Mouse (Mus musculus) midbrain, postnatal 0 days (tissue): ENCODE data around the gene Evx2. TPM values are rescaled to one million over a fixed set of nuclear protein-coding genes. Genes with fewer than 3 reads are reported as not detected.

Source experiments
- ATAC-seq: fragments of 200-750 bp; cut with Nextera tagmentation; 2 replicates; pipeline ENCODE4 v1.8.0; 2017; ENCODE audit warnings: moderate number of reproducible peaks, mild to moderate bottlenecking, moderate TSS enrichment, moderate library complexity; ENCODE audit not compliant: low FRiP score
- DNase-seq: peaks from one replicate; pipeline ENCODE4 v3.0.0-alpha.2; 2015; ENCODE audit warnings: low spot score
- H3K27ac ChIP-seq: fragments of 300-500 bp; sonication (generic); 2 replicates; pipeline ENCODE4 v1.5.1; 2014; ENCODE audit warnings: low read depth, mild to moderate bottlenecking, low read length, mixed read lengths
- H3K27me3 ChIP-seq: fragments of 300-500 bp; sonication (generic); 2 replicates; pipeline ENCODE4 v1.6.1; 2014; ENCODE audit warnings: low read length, control low read depth, mixed read lengths; ENCODE audit not compliant: insufficient read depth
- H3K36me3 ChIP-seq: fragments of 300-500 bp; sonication (generic); 2 replicates; pipeline ENCODE4 v1.6.1; 2014; ENCODE audit warnings: low read length, control low read depth, mixed read lengths; ENCODE audit not compliant: insufficient read depth
- H3K4me1 ChIP-seq: fragments of 300-500 bp; sonication (generic); 2 replicates; pipeline ENCODE4 v1.6.1; 2014; ENCODE audit warnings: mild to moderate bottlenecking, control low read depth, antibody characterized with exemption, low read length, mixed read lengths; ENCODE audit not compliant: insufficient read depth
- H3K4me2 ChIP-seq: fragments of 300-500 bp; sonication (generic); 2 replicates; pipeline ENCODE4 v1.6.1; 2014; ENCODE audit warnings: low read depth, mild to moderate bottlenecking, low read length, mixed read lengths; ENCODE audit not compliant: poor library complexity, severe bottlenecking
- H3K4me3 ChIP-seq: fragments of 300-500 bp; sonication (generic); 2 replicates; pipeline ENCODE4 v1.5.1; 2014; ENCODE audit warnings: low read depth, mild to moderate bottlenecking, low read length, moderate library complexity
- H3K9ac ChIP-seq: fragments of 300-500 bp; sonication (generic); replicated peaks from 2 replicates; pipeline ENCODE4 v1.6.1; 2014; ENCODE audit warnings: mild to moderate bottlenecking, low read length, moderate library complexity, mixed read lengths; ENCODE audit not compliant: poor library complexity, severe bottlenecking
- H3K9me3 ChIP-seq: fragments of 300-500 bp; sonication (generic); 2 replicates; pipeline ENCODE4 v1.6.1; 2016; ENCODE audit warnings: low read length, control low read depth
- CTCF ChIP-seq: IDR thresholded peaks from 2 replicates; pipeline ENCODE4 v1.5.1; 2016; ENCODE audit warnings: antibody characterized with exemption, mild to moderate bottlenecking
- WGBS: fragments of 180-500 bp; shearing (Covaris S2); extraction: QIAGEN DNeasy Blood & Tissue Kit; methylation state at CpG from one replicate; pipeline ENCODE4 v1.1.7; 2014; 5-methylcytosine and 5-hydroxymethylcytosine counted together
- polyA plus RNA-seq: library from polyadenylated mRNA; unstranded; fragments of >200 nt; fragmentation: Nextera tagmentation; extraction: Ambion mirVana; gene quantifications from 2 replicates; pipeline ENCODE4 v1.2.1, GENCODE M21; 2015
- total RNA-seq: library from RNA; depleted of rRNA; stranded (reverse); fragments of >200 nt; gene quantifications from 2 replicates; pipeline ENCODE4 v1.2.3, GENCODE M21; 2014

Evx2 gene
- total and polyA plus RNA-seq, 2 experiments from 2014 or later: 0.33 to 4.2 TPM

- DNase-seq (no peak), ATAC-seq (no peak)
- Histone ChIP-seq H3K9me3 (0 out of 2 replicates have a peak, but pooled peaks cover 5% of the 10 kb centered on the region), H3K4me2 (no peak overlapping the region), H3K9ac (no peak overlapping the region), H3K27me3 (peaks cover 95% of the 10 kb centered on the region), H3K27ac (no peak overlapping the region), H3K4me1 (no peaks in the 10 kb centered on the region), H3K4me3 (no peak overlapping the region), H3K36me3 (no peaks in the 10 kb centered on the region)
- TF ChIP-seq CTCF: no peak
- WGBS: 6% methylated on average over 12 of the region's 12 CpGs
Measured at GRCm38 (mm10) chr2:74688795-74689573, 29.6 kb upstream of the Evx2 start.

DNA sequence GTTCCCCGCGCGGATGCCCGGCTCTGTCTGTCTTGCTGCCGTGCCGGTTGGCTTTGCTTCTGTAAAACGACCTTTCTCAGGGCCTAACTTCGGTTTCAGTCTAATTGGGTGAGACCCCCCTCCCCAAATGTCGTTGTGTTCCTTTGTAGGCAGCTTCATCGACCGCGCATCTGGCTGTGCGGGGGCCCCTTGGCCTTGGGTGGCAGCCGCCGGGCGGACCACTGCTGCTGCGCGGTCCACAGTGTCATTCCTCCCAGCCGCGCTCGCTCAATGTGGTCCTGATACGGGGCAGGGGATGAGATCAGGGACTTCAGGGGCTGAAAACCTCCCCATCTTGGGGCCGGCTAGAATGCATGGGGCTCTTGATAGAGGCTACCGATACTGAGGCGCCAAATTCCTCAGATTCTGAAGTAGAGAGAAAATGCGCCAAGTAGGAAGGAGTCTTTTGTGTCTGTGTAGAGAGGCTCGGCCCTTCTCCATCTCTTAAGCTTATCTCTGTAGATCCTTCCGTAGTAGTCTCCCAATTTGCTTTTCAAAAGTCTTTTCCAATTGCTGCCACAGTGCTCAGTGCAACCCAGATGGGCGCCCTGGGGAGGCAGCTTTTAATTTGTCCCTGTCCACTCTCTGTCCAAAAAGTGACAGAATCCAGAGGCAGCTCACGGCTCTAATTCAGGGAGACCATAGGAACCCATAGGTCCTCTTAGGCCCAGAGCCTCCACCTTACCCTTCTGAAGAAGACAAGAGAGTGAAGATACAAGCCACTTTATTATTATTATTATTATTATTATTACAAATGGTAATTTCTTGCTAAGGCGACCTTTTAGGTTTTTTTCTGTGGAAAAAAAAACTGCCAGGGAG lies 28.6 kb upstream of the Evx2 start:
- Histone ChIP-seq H3K27ac (no peak overlapping the region), H3K4me2 (no peak overlapping the region), H3K4me1 (no peaks in the 10 kb centered on the region), H3K9ac (no peak overlapping the region), H3K4me3 (no peak overlapping the region), H3K9me3 (0 out of 2 replicates have a peak, but pooled peaks cover 5% of the 10 kb centered on the region), H3K36me3 (no peaks in the 10 kb centered on the region), H3K27me3 (peaks cover 95% of the 10 kb centered on the region)
- no peak for DNase-seq
- TF ChIP-seq CTCF: no peak
- no peak for ATAC-seq
- under 1% methylated on average over 31 of the region's 31 CpGs for WGBS

- ATAC-seq: no peak
- Histone ChIP-seq H3K4me2 (no peak overlapping the region), H3K4me1 (no peaks in the 10 kb centered on the region), H3K9me3 (0 out of 2 replicates have a peak, but pooled peaks cover 5% of the 10 kb centered on the region), H3K36me3 (no peaks in the 10 kb centered on the region), H3K27me3 (peaks cover 95% of the 10 kb centered on the region), H3K9ac (no peak overlapping the region), H3K27ac (no peak overlapping the region), H3K4me3 (no peak overlapping the region)
- no peak for TF ChIP-seq CTCF
- 2% methylated on average over 27 of the region's 27 CpGs for WGBS
- DNase-seq: no peak
Measured at GRCm38 (mm10) chr2:74686988-74687697, 27.8 kb upstream of the Evx2 start.

DNA sequence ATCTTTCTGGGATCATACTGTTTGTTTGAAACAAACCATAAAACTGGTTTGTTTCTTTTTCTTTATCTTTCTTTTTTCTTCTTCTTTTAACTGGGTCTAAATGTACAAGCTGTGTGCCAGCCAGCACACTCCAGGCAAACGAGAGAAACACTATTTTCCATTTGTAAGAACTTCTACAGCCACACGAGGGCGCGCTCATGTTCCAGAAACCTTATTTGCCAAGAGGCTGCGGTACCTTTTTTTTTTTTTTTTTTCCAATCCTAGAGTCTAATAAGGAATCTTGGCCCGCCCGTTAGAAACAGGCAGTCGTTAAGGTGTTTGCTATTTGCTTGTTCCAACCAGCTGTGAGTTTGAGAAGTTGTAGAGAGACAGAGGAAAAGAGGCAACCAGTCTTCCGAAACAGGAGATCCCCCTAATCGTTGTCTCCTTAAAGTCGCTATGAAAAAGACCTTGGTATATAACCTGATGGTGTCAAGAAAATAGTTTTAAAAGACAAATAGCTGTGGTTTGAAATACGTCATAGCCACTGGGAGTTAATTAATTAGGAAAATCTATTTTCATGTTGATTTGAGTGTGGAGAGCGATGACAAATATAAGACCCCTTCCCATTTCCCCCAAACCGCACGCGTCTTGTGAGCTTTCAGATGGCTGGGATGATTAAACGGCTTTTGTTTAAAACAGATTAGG lies 27.1 kb upstream of the Evx2 start:
- ATAC-seq (no peak), DNase-seq (peak; percentile 72)
- TF ChIP-seq CTCF: peak; percentile 71
- H3K27me3 ChIP-seq: peaks cover 95% of the 10 kb centered on the region
- WGBS: 7% methylated on average over 17 of the region's 17 CpGs
- H3K9ac ChIP-seq: no peak overlapping the region
- H3K36me3 ChIP-seq: no peaks in the 10 kb centered on the region
- no peak overlapping the region for H3K4me3 ChIP-seq
- H3K4me2 ChIP-seq: no peak overlapping the region
- no peaks in the 10 kb centered on the region for H3K4me1 ChIP-seq
- H3K9me3 ChIP-seq: 0 out of 2 replicates have a peak, but pooled peaks cover 3% of the 10 kb centered on the region
- no peak overlapping the region for H3K27ac ChIP-seq

DNA sequence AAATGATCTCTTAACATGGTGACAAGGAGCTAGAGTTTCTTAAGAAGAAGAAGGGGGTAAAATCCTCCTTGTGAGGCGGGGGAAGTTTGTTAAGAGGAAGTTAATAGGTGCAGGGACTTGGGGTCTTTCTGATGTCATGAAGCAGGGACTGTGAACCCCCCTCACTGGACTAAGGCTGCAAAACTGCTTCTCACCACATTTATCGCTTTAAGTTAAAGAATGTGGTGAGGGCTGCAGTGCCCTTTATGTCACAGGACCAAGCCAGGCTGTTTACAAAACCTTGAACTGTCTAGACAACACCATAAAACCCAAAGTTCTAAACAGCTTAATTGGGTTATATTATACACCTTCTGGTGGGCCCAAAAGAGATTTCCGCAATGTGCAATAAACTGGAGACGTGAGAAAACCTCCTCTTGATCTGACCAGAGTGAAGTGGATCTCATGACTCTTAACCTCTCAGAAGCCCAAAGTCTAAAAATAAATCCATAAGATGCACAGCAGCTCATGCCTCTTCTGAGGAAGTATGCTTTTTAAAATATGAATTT lies 25.8 kb upstream of the Evx2 start:
- Histone ChIP-seq H3K4me1 (no peaks in the 10 kb centered on the region), H3K9ac (no peak overlapping the region), H3K27me3 (peaks cover 97% of the 10 kb centered on the region), H3K4me2 (no peak overlapping the region), H3K9me3 (no peaks in the 10 kb centered on the region), H3K36me3 (no peaks in the 10 kb centered on the region), H3K4me3 (no peak overlapping the region), H3K27ac (no peak overlapping the region)
- TF ChIP-seq CTCF: no peak
- WGBS: 15% methylated on average over 4 of the region's 4 CpGs
- no peak for ATAC-seq
- DNase-seq: no peak
